Mouse (Mus musculus): ENCODE measurements around the gene Fam155a. TPM values are rescaled to one million over a fixed set of nuclear protein-coding genes. Genes with fewer than 3 reads are reported as not detected.
A peak's percentile ranks its signal among the peaks of the same experiment; 100 is the strongest.
"Not testable (repeated sequence)": the region's sequence is repeated elsewhere in the genome, so short reads cannot be mapped to it uniquely, and the experiment has no call there.

Gene Fam155a
- total RNA-seq (2021) = 1 to 10 TPM; 6.5 to 6.9 TPM
- long read RNA-seq, experiment 1 = 0 reads
- long read RNA-seq, experiment 2, partial matches to known transcripts = 0 of 2 reads
- long read RNA-seq, experiment 2, other reads (novel, unspliced or antisense) = 2 of 2 reads

DNA sequence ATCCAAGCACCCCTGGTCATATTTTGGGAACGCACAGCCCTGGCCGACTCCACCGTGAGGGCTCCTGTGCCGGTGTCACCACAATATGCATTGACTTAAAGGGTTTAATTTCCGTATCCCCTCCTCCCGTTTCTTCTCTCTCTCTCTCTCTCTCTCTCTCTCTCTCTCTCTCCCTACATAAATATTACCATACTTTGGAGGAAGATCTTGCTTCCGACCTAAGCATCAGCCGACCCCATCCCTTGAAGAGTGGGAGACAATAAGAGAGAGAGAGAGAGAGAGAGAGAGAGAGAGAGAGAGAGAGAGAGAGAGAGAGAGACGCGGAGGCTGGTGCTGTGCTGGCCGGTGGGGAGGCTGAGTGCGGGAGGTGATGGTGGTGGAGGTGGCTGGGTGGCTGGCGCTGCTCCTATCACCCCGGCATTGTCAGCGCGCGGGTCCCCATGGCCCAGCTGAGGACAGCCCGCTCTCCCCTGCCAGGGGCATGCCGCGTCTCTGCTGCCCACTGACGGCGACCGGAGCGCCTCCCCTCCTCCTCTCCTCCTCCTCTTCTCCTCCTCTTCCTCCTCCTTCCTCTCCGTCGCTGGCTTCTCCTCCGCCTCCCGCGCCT lies at the start of gene Fam155a:
Gene Fam155a (minus strand): TSS at position 163 of the 607 bp plus-strand sequence.
- DNase-seq (ENCODE audit: low spot score in 2 of 2) = peak in 1 of 2 experiments; percentile 8

- DNase-seq (ENCODE audit: low spot score in 2 of 2) = no peak
These were observed 42.4 kb upstream of the Fam155a start for GRCm38 (mm10) chr8:9813273-9813946.

DNA sequence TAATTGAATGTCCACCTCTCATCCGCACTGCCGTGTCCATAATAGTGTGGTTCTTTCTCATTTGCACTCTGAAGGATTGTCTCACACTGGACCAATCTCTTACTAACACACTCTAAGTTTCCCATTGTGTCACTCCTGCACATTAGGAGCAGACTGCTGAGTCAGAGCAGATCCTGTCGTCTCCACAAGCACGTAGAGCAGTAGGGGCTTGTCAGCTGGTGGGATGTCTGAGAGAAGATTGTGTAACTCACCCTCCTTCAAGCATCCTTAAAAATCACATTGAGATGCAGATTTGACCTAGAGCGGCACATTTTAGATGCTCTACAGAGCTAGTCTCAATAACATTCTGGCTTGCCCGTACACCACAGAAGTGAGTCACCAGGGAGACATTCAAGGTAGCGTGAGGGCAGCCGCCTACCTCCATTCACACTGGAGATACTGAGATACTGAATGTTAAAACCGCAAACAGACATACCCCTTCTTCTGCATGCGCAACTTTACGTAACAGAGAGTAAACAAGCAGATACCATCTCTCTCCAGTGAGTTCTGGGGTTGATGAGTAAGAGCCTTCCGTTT lies 40.1 kb upstream of the Fam155a start:
- no peak for DNase-seq (ENCODE audit: low spot score in 2 of 2)

- DNase-seq (ENCODE audit: low spot score in 2 of 2) = no peak
These were observed 37.6 kb upstream of the Fam155a start for GRCm38 (mm10) chr8:9808596-9808995.

DNA sequence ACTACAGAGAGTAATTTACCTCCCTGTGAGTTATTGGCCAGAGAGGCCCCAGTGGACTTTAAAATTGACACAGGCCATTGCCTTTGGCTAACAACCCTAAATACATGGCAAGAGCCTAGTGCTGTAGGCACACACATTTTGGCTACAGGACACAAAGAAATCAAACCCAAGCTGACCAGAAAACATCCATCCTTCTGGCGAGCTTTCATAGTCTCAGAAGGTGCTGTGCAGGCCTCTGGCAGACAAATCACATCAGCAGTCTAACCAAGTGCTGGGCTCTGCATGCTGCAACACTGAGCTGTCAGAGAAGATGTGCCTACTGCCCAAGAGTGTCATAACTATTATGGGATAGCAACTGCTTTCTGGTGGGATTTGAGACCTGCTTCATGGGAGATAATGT lies 34.7 kb upstream of the Fam155a start:
- no peak for DNase-seq (ENCODE audit: low spot score in 2 of 2)

- DNase-seq (ENCODE audit: low spot score in 2 of 2) = not testable (repeated sequence)
These were observed 29.4 kb upstream of the Fam155a start for GRCm38 (mm10) chr8:9800346-9800745.

DNA sequence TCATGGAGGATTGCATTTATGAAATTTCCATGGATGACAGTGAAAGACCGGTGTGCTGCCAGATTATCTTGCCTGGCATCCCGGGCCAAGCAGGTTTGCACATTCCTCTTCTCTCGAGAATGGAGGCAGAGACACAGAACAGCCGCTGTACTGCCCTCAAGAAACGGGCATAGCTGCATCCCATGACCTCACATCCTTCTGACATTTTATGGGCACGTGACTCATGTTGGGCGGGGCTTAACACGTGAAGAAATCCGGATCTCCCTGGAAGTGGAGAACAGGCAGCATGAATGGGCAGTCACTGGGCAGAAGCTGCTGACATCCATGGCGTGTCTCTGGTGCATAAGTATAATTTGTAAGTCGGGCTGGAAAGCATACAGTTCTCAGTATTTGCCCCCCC lies 29.0 kb upstream of the Fam155a start:
- DNase-seq (ENCODE audit: low spot score in 2 of 2) = no peak

- no peak for DNase-seq (ENCODE audit: low spot score in 2 of 2)
These were observed 26.6 kb upstream of the Fam155a start for GRCm38 (mm10) chr8:9797514-9797913.

DNA sequence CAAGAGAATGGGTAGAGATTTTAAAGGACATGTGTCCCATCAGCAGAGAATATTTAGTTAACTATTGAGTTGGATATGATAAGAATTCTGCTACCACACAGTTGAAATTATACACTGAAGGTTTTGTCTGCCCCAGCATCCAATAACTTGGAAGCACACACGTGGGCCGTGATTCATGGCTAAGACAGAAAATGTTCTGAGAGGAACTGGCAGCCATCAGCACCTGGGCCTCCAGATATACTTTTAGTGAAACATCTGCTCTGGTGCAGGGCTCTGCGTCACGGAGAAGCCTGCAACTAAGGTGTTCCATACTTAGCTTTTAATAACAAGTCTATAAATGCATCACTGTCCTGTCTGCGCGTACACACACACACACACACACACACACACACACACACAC lies 24.8 kb upstream of the Fam155a start:
- DNase-seq (ENCODE audit: low spot score in 2 of 2) = no peak

- no peak for DNase-seq (ENCODE audit: low spot score in 2 of 2)
These were observed 22.4 kb upstream of the Fam155a start for GRCm38 (mm10) chr8:9793351-9793750.

GRCm38 (mm10) chr8:9780332-9780731 lies 9.4 kb upstream of the Fam155a start:
- no peak for DNase-seq (ENCODE audit: low spot score in 2 of 2)

DNA sequence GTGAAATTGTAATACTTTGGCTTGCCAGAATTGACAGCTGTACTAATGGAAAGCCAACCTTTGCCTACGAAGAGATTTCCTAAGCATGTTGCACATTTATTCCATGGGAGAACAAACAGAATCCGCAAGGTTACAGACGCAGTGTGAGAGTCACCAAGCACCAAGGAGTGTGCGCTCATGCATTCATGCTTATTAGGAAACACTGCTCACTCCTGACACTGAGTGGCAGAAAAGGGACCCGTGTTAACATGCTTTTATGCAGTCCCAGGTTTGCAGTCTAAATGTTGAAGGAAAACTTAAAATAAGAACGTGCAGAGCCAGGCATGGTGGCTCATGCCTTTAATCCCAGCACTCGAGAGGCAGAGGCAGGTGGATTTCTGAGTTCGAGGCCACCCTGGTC lies 7.2 kb upstream of the Fam155a start:
- no peak for DNase-seq (ENCODE audit: low spot score in 2 of 2)

DNA sequence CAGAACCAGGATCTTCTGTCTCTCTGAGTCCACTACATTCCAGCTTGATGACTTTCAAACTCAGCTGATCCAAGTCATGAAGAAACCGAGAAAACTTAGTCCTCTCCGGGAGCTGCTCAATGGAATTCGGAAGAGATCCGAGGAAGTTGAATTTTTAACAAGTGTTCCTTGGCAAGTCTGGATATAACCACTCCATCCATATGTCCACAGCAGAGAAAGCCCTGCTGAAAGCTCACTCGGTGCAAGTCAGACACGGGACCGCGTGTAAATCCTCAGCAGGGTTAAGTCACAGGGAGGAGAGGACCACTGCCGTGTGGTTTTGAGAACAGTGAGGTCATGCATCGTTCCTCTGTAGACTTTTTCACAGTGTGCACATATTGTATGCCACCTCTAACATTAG lies 5.9 kb upstream of the Fam155a start:
- DNase-seq (ENCODE audit: low spot score in 2 of 2) = no peak

- DNase-seq (ENCODE audit: low spot score in 2 of 2) = no peak
These were observed 1.5 kb upstream of the Fam155a start for GRCm38 (mm10) chr8:9772519-9772840.

- DNase-seq (ENCODE audit: low spot score in 2 of 2) = no peak
These were observed 901 bp upstream of the Fam155a start for GRCm38 (mm10) chr8:9771606-9772518.

- DNase-seq (ENCODE audit: low spot score in 2 of 2) = peak in 1 of 2 experiments; percentile 15
These were observed 531 bp downstream of the Fam155a start for GRCm38 (mm10) chr8:9770261-9770998.

GRCm38 (mm10) chr8:9769061-9769460 lies 1.9 kb downstream of the Fam155a start:
- peak; percentile 57 to 71 for DNase-seq (ENCODE audit: low spot score in 2 of 2)

DNA sequence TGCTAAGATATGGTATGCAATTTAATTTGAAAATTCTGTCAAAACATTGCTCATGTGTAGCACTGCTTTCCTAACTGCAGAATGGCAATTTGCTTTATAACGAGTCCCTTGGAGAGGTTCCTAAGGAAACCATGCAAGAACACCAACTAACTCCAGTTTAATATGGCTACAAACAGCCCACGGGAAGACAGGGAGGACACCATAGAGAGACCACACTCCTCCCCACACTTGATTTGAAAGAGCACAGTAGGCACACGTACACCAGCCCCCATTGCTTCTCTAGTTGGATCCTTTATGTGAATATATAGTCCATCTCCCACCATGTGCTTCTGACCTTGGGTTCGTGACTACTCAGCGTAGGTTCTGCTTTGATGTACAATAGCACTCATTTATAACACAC lies 35.8 kb downstream of the Fam155a start:
- no peak for DNase-seq (ENCODE audit: low spot score in 2 of 2)

- no peak for DNase-seq (ENCODE audit: low spot score in 2 of 2)
These were observed 61.2 kb downstream of the Fam155a start for GRCm38 (mm10) chr8:9709791-9710190.

- DNase-seq (ENCODE audit: low spot score in 2 of 2) = no peak
These were observed 63.5 kb downstream of the Fam155a start for GRCm38 (mm10) chr8:9707433-9707832.

DNA sequence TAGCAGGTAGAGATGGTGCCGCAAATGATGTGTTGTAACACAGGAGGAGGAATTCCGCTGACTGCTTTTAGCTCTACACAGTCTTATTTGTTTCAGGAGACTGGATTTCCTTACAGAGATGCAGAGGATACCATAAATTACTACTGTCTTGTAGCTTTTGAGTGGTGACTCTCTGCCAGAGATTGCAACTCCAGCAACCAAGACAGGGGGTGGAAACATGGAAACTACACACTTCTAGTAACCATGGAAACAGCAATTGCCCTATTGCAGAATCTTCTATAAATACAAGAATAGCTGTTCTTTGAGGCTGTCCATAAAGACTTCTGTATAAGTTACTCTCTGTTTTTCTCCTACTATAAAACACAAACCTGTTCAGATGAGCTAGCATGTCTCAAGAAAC lies 76.2 kb downstream of the Fam155a start:
- DNase-seq (ENCODE audit: low spot score in 2 of 2) = no peak
